Mouse (Mus musculus) brain, embryonic 14.5 days (tissue): ENCODE measurements around the gene Csmd2.

ENCODE experiments used
- CTCF ChIP-seq: fragments of 200-500 bp; IDR thresholded peaks from 2 replicates; pipeline ENCODE4 v1.5.1; 2012; ENCODE audit warnings: inconsistent platforms, mild to moderate bottlenecking, moderate library complexity, borderline replicate concordance; ENCODE audit not compliant: insufficient read depth, insufficient read length; ENCODE audit errors: extremely low read depth
- POLR2A ChIP-seq: fragments of 200-500 bp; IDR thresholded peaks from 2 replicates; pipeline ENCODE4 v1.6.1; 2012; ENCODE audit warnings: mild to moderate bottlenecking, inconsistent platforms, borderline replicate concordance; ENCODE audit not compliant: poor library complexity, insufficient read depth, insufficient read length, severe bottlenecking; ENCODE audit errors: extremely low read depth

- no peak for TF ChIP-seq CTCF
- no peak for TF ChIP-seq POLR2A
Observed at GRCm38 (mm10) chr4:128381331-128381730, 393.7 kb downstream of the Csmd2 start.
